In the genomic region with DNA sequence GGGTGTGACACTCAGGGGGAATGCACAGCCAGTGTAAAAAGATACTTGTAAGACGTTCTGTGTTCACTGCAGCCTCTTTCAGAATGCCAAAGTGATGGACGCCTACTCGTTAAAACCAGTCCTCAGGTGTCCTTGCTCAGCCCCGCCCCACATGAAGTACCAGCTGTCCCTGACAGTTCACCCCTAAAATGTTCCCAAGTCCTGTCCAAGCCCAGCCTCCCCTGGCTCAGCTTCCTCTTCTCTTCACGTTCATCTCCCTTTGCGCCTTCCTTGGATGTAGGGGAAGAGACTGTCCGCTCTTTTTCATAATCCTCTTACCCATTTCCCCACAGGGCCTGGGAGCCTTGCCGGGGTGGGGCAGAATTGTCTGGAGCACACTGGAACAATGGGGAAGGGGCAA, we compare ENCODE assay signal across 13 mouse cellular contexts.
DNase-seq lines count a peak whose midpoint lies in the region; ATAC-seq and TF ChIP-seq lines count a peak whose summit lies in the region.
"Had no signal": no experiment of that assay in that cellular context is flagged by ENCODE, and none has a peak within 500 bp of the region (broad histone marks: within the 10 kb centered on the region; RNA-seq: fewer than 3 reads in every experiment).

No protein-coding gene starts in this region.

- H3K4me2 ChIP-seq in kidney, embryonic 16.5 days (replicated peaks; ENCODE audit: low read depth, low read length) = no peak overlapping the region
- H3K4me2 ChIP-seq in stomach, embryonic 14.5 days (replicated peaks; ENCODE audit: low read depth, low read length) = no peak overlapping the region
- H3K4me2 ChIP-seq: limb, embryonic 12.5 days; midbrain, embryonic 13.5 days had no signal

- peaks cover 18% of the 10 kb centered on the region for H3K4me1 ChIP-seq in kidney, embryonic 16.5 days (ENCODE audit: insufficient read depth, low read length)
- no peaks in the 10 kb centered on the region for H3K4me1 ChIP-seq in brown adipose tissue, adult 24 weeks (ENCODE audit: control insufficient read depth, insufficient read depth, insufficient read length, low read length)
- H3K4me1 ChIP-seq in stomach, embryonic 14.5 days (ENCODE audit: control insufficient read depth, insufficient read depth, low read length) = peaks cover 8% of the 10 kb centered on the region; the same call in 1 of the 2 replicates

- H3K9ac ChIP-seq in kidney, embryonic 16.5 days (replicated peaks; ENCODE audit: low read length) = no peak overlapping the region
- H3K9ac ChIP-seq in stomach, embryonic 14.5 days (replicated peaks; ENCODE audit: low read depth, low read length) = no peak overlapping the region
- H3K9ac ChIP-seq: limb, embryonic 12.5 days; midbrain, embryonic 13.5 days had no signal

- no peak overlapping the region for H3K4me3 ChIP-seq in gastrocnemius, adult 2 months
- no peak overlapping the region for H3K4me3 ChIP-seq in kidney, embryonic 16.5 days (ENCODE audit: low read length)
- H3K4me3 ChIP-seq in brown adipose tissue, adult 24 weeks (ENCODE audit: insufficient read depth, low read depth, low read length) = no peak overlapping the region
- H3K4me3 ChIP-seq in stomach, embryonic 14.5 days (ENCODE audit: low read depth, low read length) = no peak overlapping the region
- no peak overlapping the region for H3K4me3 ChIP-seq in layer of hippocampus, adult 2 months
- H3K4me3 ChIP-seq: limb, embryonic 12.5 days; midbrain, embryonic 13.5 days had no signal

- H3K9me3 ChIP-seq in kidney, embryonic 16.5 days (ENCODE audit: low read length) = peaks cover 6% of the 10 kb centered on the region
- H3K9me3 ChIP-seq in stomach, embryonic 14.5 days (ENCODE audit: control insufficient read depth, low read depth, low read length) = no peaks in the 10 kb centered on the region

- WGBS in kidney, embryonic 16.5 days = 68% methylated on average over 8 of the region's 8 CpGs
- WGBS in stomach, embryonic 14.5 days = 74% methylated on average over 8 of the region's 8 CpGs

- TF ChIP-seq CTCF in gastrocnemius, adult 2 months (IDR thresholded peaks at IDR 0.05) = no peak
- TF ChIP-seq CTCF in layer of hippocampus, adult 2 months (conservative IDR thresholded peaks at IDR 0.05) = no peak

- no peaks in the 10 kb centered on the region for H3K27me3 ChIP-seq in kidney, embryonic 16.5 days (ENCODE audit: insufficient read depth, low read length)
- no peaks in the 10 kb centered on the region for H3K27me3 ChIP-seq in stomach, embryonic 14.5 days (ENCODE audit: control insufficient read depth, insufficient read depth, low read length)
- H3K27me3 ChIP-seq: limb, embryonic 12.5 days; midbrain, embryonic 13.5 days had no signal

- no peaks in the 10 kb centered on the region for H3K36me3 ChIP-seq in kidney, embryonic 16.5 days (ENCODE audit: insufficient read depth, low read length)
- H3K36me3 ChIP-seq in stomach, embryonic 14.5 days (ENCODE audit: control insufficient read depth, insufficient read depth, low read length) = no peaks in the 10 kb centered on the region
- H3K36me3 ChIP-seq: limb, embryonic 12.5 days had no signal

- peak overlapping the region; percentile 49 for H3K27ac ChIP-seq in gastrocnemius, adult 2 months
- 0 out of 2 replicates have a peak overlapping the region, but pooled peaks have one; percentile 4 for H3K27ac ChIP-seq in kidney, embryonic 16.5 days (ENCODE audit: low read length)
- H3K27ac ChIP-seq in brown adipose tissue, adult 24 weeks (replicated peaks; ENCODE audit: low read depth, low read length) = peak overlapping the region; percentile 26; the same call in 1 of the 2 replicates
- peak overlapping the region; percentile 48; the same call in 1 of the 2 replicates for H3K27ac ChIP-seq in stomach, embryonic 14.5 days (ENCODE audit: low read length)
- H3K27ac ChIP-seq in layer of hippocampus, adult 2 months = no peak overlapping the region
- H3K27ac ChIP-seq: limb, embryonic 12.5 days; midbrain, embryonic 13.5 days had no signal

- peak; percentile 47 for DNase-seq in gastrocnemius, adult 2 months
- no peak for DNase-seq in gastrocnemius, postnatal 10 days
- DNase-seq in kidney, adult 8-10 months = no peak
- DNase-seq in layer of hippocampus, adult 2 months (ENCODE audit: low spot score in 2 of 2) = no peak
- DNase-seq in cerebellum, adult 9-10 months = no peak
- DNase-seq: cerebellum, adult 8-10 months; layer of hippocampus, postnatal 36 days; thymus, postnatal 25 days had no signal

- intact Hi-C loops in gastrocnemius, adult 2 months (cut with DNase I) = no loop called here

- ATAC-seq in kidney, embryonic 16.5 days (ENCODE audit: low FRiP score, low TSS enrichment) = no peak
- ATAC-seq in stomach, embryonic 14.5 days (ENCODE audit: insufficient number of reproducible peaks, insufficient read depth, low FRiP score, low read depth) = no peak
- ATAC-seq: midbrain, embryonic 13.5 days had no signal
